Mouse (Mus musculus) MEL (cell line): Measurements from ENCODE around the gene Psmd8.

Experiments used
- CTCF ChIP-seq, 3 experiments: IDR thresholded peaks in 2 of 3; conservative IDR thresholded peaks in 1 of 3; 2 replicates each; pipeline ENCODE4 v1.5.1; 2011 to 2012; ENCODE audit warnings: low read length in 3 of 3, low read depth in 2 of 3, mild to moderate bottlenecking in 2 of 3, improper control_type of control experiment in 1 of 3, inconsistent platforms in 1 of 3, mixed read lengths in 1 of 3, moderate library complexity in 1 of 3; ENCODE audit not compliant: control insufficient read depth in 1 of 3, insufficient read depth in 1 of 3, poor library complexity in 1 of 3, severe bottlenecking in 1 of 3
- E2F4 ChIP-seq: IDR thresholded peaks from 2 replicates; pipeline ENCODE4 v1.6.1; 2011; ENCODE audit warnings: low read depth, low read length, improper control_type of control experiment, borderline replicate concordance
- GABPA ChIP-seq: IDR thresholded peaks from 2 replicates; pipeline ENCODE4 v1.6.1; 2012; ENCODE audit warnings: low read depth, mild to moderate bottlenecking, inconsistent platforms, low read length, improper control_type of control experiment, moderate library complexity
- KAT2A ChIP-seq: conservative IDR thresholded peaks from 2 replicates; pipeline ENCODE4 v1.6.1; 2012; ENCODE audit warnings: low read depth, low read length, improper control_type of control experiment, inconsistent platforms
- MAZ ChIP-seq: IDR thresholded peaks from 2 replicates; pipeline ENCODE4 v1.6.1; 2012; ENCODE audit warnings: low read depth, mild to moderate bottlenecking, inconsistent platforms, low read length, improper control_type of control experiment
- MYB ChIP-seq: IDR thresholded peaks from 2 replicates; pipeline ENCODE4 v1.6.1; 2011; ENCODE audit warnings: mild to moderate bottlenecking, low read depth, low read length, improper control_type of control experiment
- POLR2A ChIP-seq, 2 experiments: IDR thresholded peaks; 2 replicates each; pipeline ENCODE4 v1.6.1; 2011 to 2012; ENCODE audit warnings: low read length in 2 of 2, mild to moderate bottlenecking in 2 of 2, control low read depth in 1 of 2, improper control_type of control experiment in 1 of 2, low read depth in 1 of 2, moderate library complexity in 1 of 2; ENCODE audit not compliant: control insufficient read depth in 1 of 2, insufficient read depth in 1 of 2, poor library complexity in 1 of 2
- POLR2AphosphoS5 ChIP-seq: IDR thresholded peaks from 2 replicates; pipeline ENCODE4 v1.6.1; 2012; ENCODE audit warnings: low read depth, borderline replicate concordance, mild to moderate bottlenecking, inconsistent platforms, low read length, moderate library complexity, mixed read lengths
- SIN3A ChIP-seq: IDR thresholded peaks from 2 replicates; pipeline ENCODE4 v1.6.1; 2012; ENCODE audit warnings: low read length, improper control_type of control experiment, inconsistent platforms
- USF1 ChIP-seq: IDR thresholded peaks from 2 replicates; pipeline ENCODE4 v1.6.1; 2014; ENCODE audit warnings: low read depth, mild to moderate bottlenecking, inconsistent platforms, low read length, improper control_type of control experiment, moderate library complexity
- ZC3H11A ChIP-seq: IDR thresholded peaks from 2 replicates; pipeline ENCODE4 v1.6.1; 2012; ENCODE audit warnings: low read depth, mild to moderate bottlenecking, inconsistent platforms, low read length, improper control_type of control experiment
- ZMIZ1 ChIP-seq: IDR thresholded peaks from 2 replicates; pipeline ENCODE4 v1.6.1; 2012; ENCODE audit warnings: low read depth, mild to moderate bottlenecking, inconsistent platforms, low read length, improper control_type of control experiment, moderate library complexity
- ZNF384 ChIP-seq: IDR thresholded peaks from 2 replicates; pipeline ENCODE4 v1.6.1; 2012; ENCODE audit warnings: low read depth, mild to moderate bottlenecking, inconsistent platforms, low read length, improper control_type of control experiment

- no peak for TF ChIP-seq CTCF (IDR thresholded peaks at IDR 0.05 in 2 of 3, conservative IDR thresholded peaks at IDR 0.05 in 1 of 3; ENCODE audit: control insufficient read depth in 1 of 3, insufficient read depth in 1 of 3, low read depth in 2 of 3, low read length in 3 of 3, poor library complexity in 1 of 3, severe bottlenecking in 1 of 3)
- TF ChIP-seq POLR2A (IDR thresholded peaks at IDR 0.05; ENCODE audit: control insufficient read depth in 1 of 2, insufficient read depth in 1 of 2, low read depth in 1 of 2, low read length in 2 of 2, poor library complexity in 1 of 2) = no peak
- TF ChIP-seq MAZ = no peak
- TF ChIP-seq ZNF384 = no peak
- no peak for TF ChIP-seq USF1
- no peak for TF ChIP-seq ZC3H11A
- TF ChIP-seq POLR2AphosphoS5 = no peak
- no peak for TF ChIP-seq KAT2A
- no peak for TF ChIP-seq ZMIZ1
- TF ChIP-seq GABPA = no peak
- TF ChIP-seq E2F4 = no peak
- TF ChIP-seq SIN3A = no peak
- no peak for TF ChIP-seq MYB
These were observed 31.7 kb downstream of the Psmd8 start for GRCm38 (mm10) chr7:29148771-29149170.
